In genomic region chr12:54861991-54862605, GRCm38 (mm10) we compare ENCODE assay signal across 8 mouse cellular contexts. TPM values are rescaled to one million over a fixed set of nuclear protein-coding genes. Genes with fewer than 3 reads are reported as not detected.
A peak's percentile ranks its signal among the peaks of the same experiment; 100 is the strongest.
DNase-seq lines count a peak whose midpoint lies in the region; ATAC-seq lines count a peak whose summit lies in the region.

No protein-coding gene starts in this region.

- H3K36me3 ChIP-seq in limb, embryonic 13.5 days = peaks cover 21% of the 10 kb centered on the region
- peaks cover 15% of the 10 kb centered on the region for H3K36me3 ChIP-seq in midbrain, embryonic 12.5 days
- peaks cover 6% of the 10 kb centered on the region for H3K36me3 ChIP-seq in stomach, embryonic 16.5 days (ENCODE audit: control insufficient read depth, insufficient read depth, low read length)

- ATAC-seq in limb, embryonic 13.5 days (ENCODE audit: low FRiP score, low read depth) = no peak; the same call in 1 of the 2 replicates
- ATAC-seq in midbrain, embryonic 12.5 days (ENCODE audit: low FRiP score, low read depth) = no peak
- peak; percentile 57; the same call in 1 of the 2 replicates for ATAC-seq in stomach, embryonic 16.5 days (ENCODE audit: insufficient read depth, low FRiP score)

- H3K9me3 ChIP-seq in limb, embryonic 13.5 days = 0 out of 2 replicates have a peak, but pooled peaks cover 1% of the 10 kb centered on the region
- no peaks in the 10 kb centered on the region for H3K9me3 ChIP-seq in midbrain, embryonic 12.5 days
- no peaks in the 10 kb centered on the region for H3K9me3 ChIP-seq in stomach, embryonic 16.5 days (replicated peaks; ENCODE audit: control insufficient read depth, low read length)

- peak overlapping the region; percentile 93 for H3K4me3 ChIP-seq in limb, embryonic 13.5 days
- peak overlapping the region; percentile 87 for H3K4me3 ChIP-seq in midbrain, embryonic 12.5 days
- H3K4me3 ChIP-seq in stomach, embryonic 16.5 days (replicated peaks; ENCODE audit: low read length) = peak overlapping the region; percentile 98

- peak; percentile 17 for DNase-seq in thymus, postnatal 14 days
- DNase-seq in thymus, postnatal 4 days = no peak
- DNase-seq in cerebellum, adult 9-11 months = peak; percentile 75
- peak; percentile 9 to 47 for DNase-seq in frontal cortex, postnatal 14 days (ENCODE audit: low spot score in 2 of 2)
- DNase-seq in induced T-regulatory cell, adult 2 months (ENCODE audit: low read depth) = peak; percentile 59

- under 1% methylated on average over 36 of the region's 36 CpGs for WGBS in limb, embryonic 13.5 days
- WGBS in midbrain, embryonic 12.5 days = under 1% methylated on average over 36 of the region's 36 CpGs
- WGBS in stomach, embryonic 16.5 days = under 1% methylated on average over 36 of the region's 36 CpGs

- peak overlapping the region; percentile 98 for H3K27ac ChIP-seq in limb, embryonic 13.5 days
- peak overlapping the region; percentile 98 for H3K27ac ChIP-seq in midbrain, embryonic 12.5 days (replicated peaks)
- H3K27ac ChIP-seq in stomach, embryonic 16.5 days (ENCODE audit: low read length) = peak overlapping the region; percentile 99

- H3K4me1 ChIP-seq in limb, embryonic 13.5 days = peaks cover 19% of the 10 kb centered on the region
- H3K4me1 ChIP-seq in midbrain, embryonic 12.5 days = peaks cover 8% of the 10 kb centered on the region
- peaks cover 9% of the 10 kb centered on the region for H3K4me1 ChIP-seq in stomach, embryonic 16.5 days (ENCODE audit: control insufficient read depth, insufficient read depth, low read length)

- H3K4me2 ChIP-seq in limb, embryonic 13.5 days (replicated peaks) = peak overlapping the region; percentile 71
- H3K4me2 ChIP-seq in midbrain, embryonic 12.5 days (replicated peaks) = peak overlapping the region; percentile 65
- H3K4me2 ChIP-seq in stomach, embryonic 16.5 days (ENCODE audit: low read depth, low read length) = peak overlapping the region; percentile 73

- no peaks in the 10 kb centered on the region for H3K27me3 ChIP-seq in limb, embryonic 13.5 days
- H3K27me3 ChIP-seq in midbrain, embryonic 12.5 days = no peaks in the 10 kb centered on the region
- no peaks in the 10 kb centered on the region for H3K27me3 ChIP-seq in stomach, embryonic 16.5 days (ENCODE audit: control insufficient read depth, insufficient read depth, low read length)

- H3K9ac ChIP-seq in limb, embryonic 13.5 days = peak overlapping the region; percentile 97
- peak overlapping the region; percentile 95 for H3K9ac ChIP-seq in midbrain, embryonic 12.5 days (replicated peaks)
- peak overlapping the region; percentile 100 for H3K9ac ChIP-seq in stomach, embryonic 16.5 days (ENCODE audit: low read length)

RNA-seq across cellular contexts. Expression of gene Cfl2, which starts 0.6 kb away (rescaled TPM):
- 184 and 187 TPM in 2 replicates for polyA plus RNA-seq in limb, embryonic 13.5 days (2015; fragmentation: Nextera tagmentation; extraction: Ambion mirVana)
- 232 and 246 TPM in 2 replicates for polyA plus RNA-seq in midbrain, embryonic 12.5 days (2016; fragmentation: Nextera tagmentation; extraction: Ambion mirVana)
- 179 and 211 TPM in 2 replicates for polyA plus RNA-seq in stomach, embryonic 16.5 days (2015; fragmentation: Nextera tagmentation; extraction: Ambion mirVana)
